Mouse (Mus musculus): ENCODE results near the gene Limk2. TPM values are rescaled to one million over a fixed set of nuclear protein-coding genes. Genes with fewer than 3 reads are reported as not detected.

Gene Limk2
- polyA plus RNA-seq, 1 experiment, result 21.6 TPM

- Histone ChIP-seq H3K36me3 (ENCODE audit: control insufficient read depth, insufficient read depth) (peaks cover 9% of the 10 kb centered on the region), H3K79me2 (ENCODE audit: control insufficient read depth, insufficient read depth) (peaks cover 69% of the 10 kb centered on the region), H3ac (ENCODE audit: control insufficient read depth, insufficient read length, low read depth) (no peak overlapping the region), H3K4me3 (ENCODE audit: insufficient read depth, poor library complexity, severe bottlenecking) (no peak overlapping the region), H3K27me3 (ENCODE audit: control insufficient read depth, insufficient read depth, insufficient read length) (no peaks in the 10 kb centered on the region), H3K79me3 (ENCODE audit: low read depth) (peaks cover 3% of the 10 kb centered on the region)
- no peak for TF ChIP-seq MYOG (IDR thresholded peaks at IDR 0.05; ENCODE audit: control insufficient read depth, extremely low read depth, insufficient read length)
- TF ChIP-seq CEBPB (IDR thresholded peaks at IDR 0.05; ENCODE audit: low read depth), result no peak
- TF ChIP-seq MYOD1 (IDR thresholded peaks at IDR 0.05; ENCODE audit: control insufficient read depth, insufficient read length, low read depth), result no peak
- no peak for TF ChIP-seq CTCF (IDR thresholded peaks at IDR 0.05; ENCODE audit: control insufficient read depth, insufficient read depth, insufficient read length)
- no peak for TF ChIP-seq FOSL1 (IDR thresholded peaks at IDR 0.05; ENCODE audit: insufficient read depth, low read length, poor library complexity, severe bottlenecking)
- TF ChIP-seq MAX (IDR thresholded peaks at IDR 0.05), result no peak
- TF ChIP-seq USF1 (IDR thresholded peaks at IDR 0.05; ENCODE audit: low read depth), result no peak
These were observed 39.5 kb downstream of the Limk2 start for GRCm38 (mm10) chr11:3369449-3369848.

DNA sequence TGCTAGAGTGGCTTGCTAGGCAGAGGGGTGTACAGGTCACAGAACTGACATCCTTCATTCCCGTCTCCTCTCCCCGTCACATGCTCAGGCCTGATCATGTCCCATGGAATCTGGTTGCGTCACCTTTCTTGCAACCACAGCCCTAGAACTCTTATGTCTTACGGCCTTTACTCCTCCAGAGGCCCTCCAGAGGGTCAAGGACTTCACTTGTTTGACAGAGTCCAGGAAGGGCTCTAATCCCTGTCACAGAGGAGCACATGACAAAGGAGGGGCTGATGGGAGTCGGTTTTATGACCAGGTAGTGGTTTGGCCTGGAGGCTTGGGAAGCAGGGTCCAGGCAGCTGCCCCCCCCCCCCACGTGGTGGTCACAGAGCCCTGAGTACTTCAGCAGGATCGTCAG, 40.0 kb downstream of the Limk2 start:
- H3ac ChIP-seq (ENCODE audit: control insufficient read depth, insufficient read length, low read depth), result no peak overlapping the region
- H3K36me3 ChIP-seq (ENCODE audit: control insufficient read depth, insufficient read depth), result peaks cover 9% of the 10 kb centered on the region
- no peak overlapping the region for H3K4me3 ChIP-seq (ENCODE audit: insufficient read depth, poor library complexity, severe bottlenecking)
- peaks cover 3% of the 10 kb centered on the region for H3K79me3 ChIP-seq (ENCODE audit: low read depth)
- TF ChIP-seq USF1 (IDR thresholded peaks at IDR 0.05; ENCODE audit: low read depth), result no peak
- TF ChIP-seq CEBPB (IDR thresholded peaks at IDR 0.05; ENCODE audit: low read depth), result no peak
- no peak for TF ChIP-seq CTCF (IDR thresholded peaks at IDR 0.05; ENCODE audit: control insufficient read depth, insufficient read depth, insufficient read length)
- no peak for TF ChIP-seq MYOD1 (IDR thresholded peaks at IDR 0.05; ENCODE audit: control insufficient read depth, insufficient read length, low read depth)
- no peak for TF ChIP-seq MYOG (IDR thresholded peaks at IDR 0.05; ENCODE audit: control insufficient read depth, extremely low read depth, insufficient read length)
- no peak for TF ChIP-seq MAX (IDR thresholded peaks at IDR 0.05)
- no peak for TF ChIP-seq FOSL1 (IDR thresholded peaks at IDR 0.05; ENCODE audit: insufficient read depth, low read length, poor library complexity, severe bottlenecking)
- no peaks in the 10 kb centered on the region for H3K27me3 ChIP-seq (ENCODE audit: control insufficient read depth, insufficient read depth, insufficient read length)
- H3K79me2 ChIP-seq (ENCODE audit: control insufficient read depth, insufficient read depth), result peaks cover 72% of the 10 kb centered on the region

DNA sequence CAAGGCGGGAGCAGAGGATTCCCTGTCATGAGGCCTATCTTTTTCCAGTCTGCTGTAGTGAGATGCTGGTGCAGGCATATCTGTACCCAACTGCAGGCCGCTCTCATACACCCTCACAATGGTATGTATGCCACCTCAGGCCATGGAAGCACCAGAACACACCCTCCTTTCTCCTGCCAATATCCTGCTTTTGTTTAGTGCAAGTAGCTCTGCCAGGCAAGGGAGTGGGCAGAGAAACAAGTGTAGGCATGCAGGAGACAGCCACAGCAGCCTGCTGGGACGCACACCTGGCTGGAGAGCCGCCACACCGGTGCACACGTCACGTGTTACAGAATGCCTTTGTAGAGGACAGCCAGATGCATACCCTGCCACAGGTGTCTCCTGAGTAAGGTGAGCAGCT, 42.6 kb downstream of the Limk2 start:
- peaks cover 9% of the 10 kb centered on the region for H3K36me3 ChIP-seq (ENCODE audit: control insufficient read depth, insufficient read depth)
- H3ac ChIP-seq (ENCODE audit: control insufficient read depth, insufficient read length, low read depth), result no peak overlapping the region
- H3K27me3 ChIP-seq (ENCODE audit: control insufficient read depth, insufficient read depth, insufficient read length), result no peaks in the 10 kb centered on the region
- H3K79me2 ChIP-seq (ENCODE audit: control insufficient read depth, insufficient read depth), result peaks cover 70% of the 10 kb centered on the region
- H3K79me3 ChIP-seq (ENCODE audit: low read depth), result peaks cover 3% of the 10 kb centered on the region
- TF ChIP-seq CTCF (IDR thresholded peaks at IDR 0.05; ENCODE audit: control insufficient read depth, insufficient read depth, insufficient read length), result no peak
- no peak for TF ChIP-seq MAX (IDR thresholded peaks at IDR 0.05)
- no peak overlapping the region for H3K4me3 ChIP-seq (ENCODE audit: insufficient read depth, poor library complexity, severe bottlenecking)

GRCm38 (mm10) chr11:3362854-3363253, 46.1 kb downstream of the Limk2 start:
- no peak overlapping the region for H3K4me3 ChIP-seq (ENCODE audit: insufficient read depth, poor library complexity, severe bottlenecking)
- H3ac ChIP-seq (ENCODE audit: control insufficient read depth, insufficient read length, low read depth), result no peak overlapping the region
- peaks cover 18% of the 10 kb centered on the region for H3K36me3 ChIP-seq (ENCODE audit: control insufficient read depth, insufficient read depth)
- no peaks in the 10 kb centered on the region for H3K27me3 ChIP-seq (ENCODE audit: control insufficient read depth, insufficient read depth, insufficient read length)
- peaks cover 1% of the 10 kb centered on the region for H3K79me3 ChIP-seq (ENCODE audit: low read depth)
- peaks cover 35% of the 10 kb centered on the region for H3K79me2 ChIP-seq (ENCODE audit: control insufficient read depth, insufficient read depth)
- TF ChIP-seq USF1 (IDR thresholded peaks at IDR 0.05; ENCODE audit: low read depth), result no peak
- TF ChIP-seq FOSL1 (IDR thresholded peaks at IDR 0.05; ENCODE audit: insufficient read depth, low read length, poor library complexity, severe bottlenecking), result no peak
- no peak for TF ChIP-seq CTCF (IDR thresholded peaks at IDR 0.05; ENCODE audit: control insufficient read depth, insufficient read depth, insufficient read length)
- TF ChIP-seq CEBPB (IDR thresholded peaks at IDR 0.05; ENCODE audit: low read depth), result no peak
- TF ChIP-seq MYOG (IDR thresholded peaks at IDR 0.05; ENCODE audit: control insufficient read depth, extremely low read depth, insufficient read length), result no peak
- no peak for TF ChIP-seq MYOD1 (IDR thresholded peaks at IDR 0.05; ENCODE audit: control insufficient read depth, insufficient read length, low read depth)
- no peak for TF ChIP-seq MAX (IDR thresholded peaks at IDR 0.05)

GRCm38 (mm10) chr11:3352990-3353585, 55.9 kb downstream of the Limk2 start:
- Histone ChIP-seq H3K36me3 (ENCODE audit: control insufficient read depth, insufficient read depth) (peaks cover 58% of the 10 kb centered on the region), H3K4me3 (ENCODE audit: insufficient read depth, poor library complexity, severe bottlenecking) (no peak overlapping the region)
- TF ChIP-seq CTCF (IDR thresholded peaks at IDR 0.05; ENCODE audit: control insufficient read depth, insufficient read depth, insufficient read length), result peak; percentile 35
- TF ChIP-seq USF1 (IDR thresholded peaks at IDR 0.05; ENCODE audit: low read depth), result no peak
- TF ChIP-seq CEBPB (IDR thresholded peaks at IDR 0.05; ENCODE audit: low read depth), result no peak
- no peak for TF ChIP-seq MYOD1 (IDR thresholded peaks at IDR 0.05; ENCODE audit: control insufficient read depth, insufficient read length, low read depth)
- TF ChIP-seq MYOG (IDR thresholded peaks at IDR 0.05; ENCODE audit: control insufficient read depth, extremely low read depth, insufficient read length), result no peak

DNA sequence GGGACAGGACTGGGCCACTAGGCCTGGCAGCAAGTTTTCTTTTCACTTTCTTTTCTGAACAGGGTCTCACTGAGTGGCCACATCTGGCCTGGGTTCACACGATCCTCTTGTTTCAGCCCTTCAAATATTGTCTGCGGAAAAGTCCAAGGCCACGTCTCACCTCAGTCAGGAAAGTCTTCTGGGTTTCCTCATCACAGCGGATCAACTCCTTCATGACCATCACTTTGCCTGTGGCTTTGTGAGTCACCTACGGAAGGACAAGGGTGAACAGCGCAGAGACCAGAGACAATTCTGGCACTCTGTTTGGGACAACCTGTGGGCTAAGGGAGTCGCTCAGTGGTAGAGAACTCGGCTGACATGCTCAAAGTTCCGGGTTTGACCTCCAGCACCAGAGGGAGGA, 56.9 kb downstream of the Limk2 start:
- Histone ChIP-seq H3ac (ENCODE audit: control insufficient read depth, insufficient read length, low read depth) (no peak overlapping the region), H3K36me3 (ENCODE audit: control insufficient read depth, insufficient read depth) (peaks cover 58% of the 10 kb centered on the region), H3K4me3 (ENCODE audit: insufficient read depth, poor library complexity, severe bottlenecking) (no peak overlapping the region), H3K27me3 (ENCODE audit: control insufficient read depth, insufficient read depth, insufficient read length) (no peaks in the 10 kb centered on the region), H3K79me3 (ENCODE audit: low read depth) (no peaks in the 10 kb centered on the region), H3K79me2 (ENCODE audit: control insufficient read depth, insufficient read depth) (no peaks in the 10 kb centered on the region)
- no peak for TF ChIP-seq MAX (IDR thresholded peaks at IDR 0.05)
- TF ChIP-seq MYOG (IDR thresholded peaks at IDR 0.05; ENCODE audit: control insufficient read depth, extremely low read depth, insufficient read length), result no peak
- TF ChIP-seq CEBPB (IDR thresholded peaks at IDR 0.05; ENCODE audit: low read depth), result no peak
- no peak for TF ChIP-seq CTCF (IDR thresholded peaks at IDR 0.05; ENCODE audit: control insufficient read depth, insufficient read depth, insufficient read length)
- TF ChIP-seq USF1 (IDR thresholded peaks at IDR 0.05; ENCODE audit: low read depth), result no peak
- no peak for TF ChIP-seq FOSL1 (IDR thresholded peaks at IDR 0.05; ENCODE audit: insufficient read depth, low read length, poor library complexity, severe bottlenecking)
- TF ChIP-seq MYOD1 (IDR thresholded peaks at IDR 0.05; ENCODE audit: control insufficient read depth, insufficient read length, low read depth), result no peak

More at GRCm38 (mm10) chr11:3352990-3353585, 55.9 kb downstream of the Limk2 start:
- Histone ChIP-seq H3K27me3 (ENCODE audit: control insufficient read depth, insufficient read depth, insufficient read length) (no peaks in the 10 kb centered on the region), H3ac (ENCODE audit: control insufficient read depth, insufficient read length, low read depth) (no peak overlapping the region), H3K79me2 (ENCODE audit: control insufficient read depth, insufficient read depth) (no peaks in the 10 kb centered on the region), H3K79me3 (ENCODE audit: low read depth) (no peaks in the 10 kb centered on the region)
